Mouse (Mus musculus) heart, postnatal 0 days (tissue): Measurements from ENCODE around the gene Slit1.

Experiments used
- CTCF ChIP-seq: IDR thresholded peaks from 2 replicates; pipeline ENCODE4 v1.5.1; 2016; ENCODE audit warnings: antibody characterized with exemption, control low read depth, low read depth
- EP300 ChIP-seq: IDR thresholded peaks from 2 replicates; pipeline ENCODE4 v1.6.1; 2016; ENCODE audit warnings: antibody characterized with exemption, low read depth

- TF ChIP-seq EP300 (no peak), CTCF (peak; percentile 86)
These were observed 87.5 kb downstream of the Slit1 start for GRCm38 (mm10) chr19:41655970-41656369.
